In genomic region chr5:113309491-113310376, GRCm38 (mm10) we compare ENCODE assay signal across 8 mouse cellular contexts. TPM values are rescaled to one million over a fixed set of nuclear protein-coding genes. Genes with fewer than 3 reads are reported as not detected.
DNase-seq lines count a peak whose midpoint lies in the region; ATAC-seq and TF ChIP-seq lines count a peak whose summit lies in the region.

No protein-coding gene starts in this region.

- TF ChIP-seq CTCF in lung, embryonic 14.5 days (IDR thresholded peaks at IDR 0.05; ENCODE audit: low read depth), result no peak
- TF ChIP-seq CTCF in intestine, postnatal 0 days (IDR thresholded peaks at IDR 0.05; ENCODE audit: low read depth), result no peak
- no peak for TF ChIP-seq CTCF in olfactory bulb, adult 2 months (IDR thresholded peaks at IDR 0.05; ENCODE audit: insufficient read depth, low read depth, low read length)

- peak overlapping the region; percentile 50 for H3K4me3 ChIP-seq in lung, embryonic 14.5 days (ENCODE audit: low read depth, low read length)
- peak overlapping the region; percentile 58 for H3K4me3 ChIP-seq in embryonic facial prominence, embryonic 15.5 days (replicated peaks)
- H3K4me3 ChIP-seq in intestine, postnatal 0 days (ENCODE audit: low read depth, low read length), result peak overlapping the region; percentile 53
- H3K4me3 ChIP-seq in olfactory bulb, adult 2 months (ENCODE audit: insufficient read depth, low read depth, low read length), result peak overlapping the region; percentile 85

- peaks cover 29% of the 10 kb centered on the region for H3K27me3 ChIP-seq in lung, embryonic 14.5 days (ENCODE audit: insufficient read depth, low read length)
- peaks cover 43% of the 10 kb centered on the region for H3K27me3 ChIP-seq in embryonic facial prominence, embryonic 15.5 days
- peaks cover 25% of the 10 kb centered on the region for H3K27me3 ChIP-seq in intestine, postnatal 0 days (replicated peaks; ENCODE audit: control insufficient read depth, insufficient read depth, low read length)

- no peaks in the 10 kb centered on the region for H3K9me3 ChIP-seq in lung, embryonic 14.5 days (ENCODE audit: low read depth, low read length)
- no peaks in the 10 kb centered on the region for H3K9me3 ChIP-seq in embryonic facial prominence, embryonic 15.5 days (replicated peaks)
- H3K9me3 ChIP-seq in intestine, postnatal 0 days (ENCODE audit: control insufficient read depth), result no peaks in the 10 kb centered on the region

- H3K4me2 ChIP-seq in lung, embryonic 14.5 days, result peak overlapping the region; percentile 77
- peak overlapping the region; percentile 70 for H3K4me2 ChIP-seq in embryonic facial prominence, embryonic 15.5 days (replicated peaks)
- peak overlapping the region; percentile 89 for H3K4me2 ChIP-seq in intestine, postnatal 0 days (replicated peaks; ENCODE audit: low read depth)

- H3K9ac ChIP-seq in lung, embryonic 14.5 days, result no peak overlapping the region
- no peak overlapping the region for H3K9ac ChIP-seq in embryonic facial prominence, embryonic 15.5 days
- H3K9ac ChIP-seq in intestine, postnatal 0 days (ENCODE audit: low read depth, low read length), result peak overlapping the region; percentile 54; the same call in 1 of the 2 replicates

- no peak for ATAC-seq in lung, embryonic 14.5 days (ENCODE audit: insufficient read depth)
- ATAC-seq in embryonic facial prominence, embryonic 15.5 days (ENCODE audit: insufficient number of reproducible peaks, low FRiP score, low TSS enrichment, low read depth), result no peak
- no peak for ATAC-seq in intestine, postnatal 0 days
- no peak for ATAC-seq in CD4-positive, CD25-positive, alpha-beta regulatory T cell, adult 4 months

- no peaks in the 10 kb centered on the region for H3K36me3 ChIP-seq in lung, embryonic 14.5 days (ENCODE audit: insufficient read depth)
- no peaks in the 10 kb centered on the region for H3K36me3 ChIP-seq in embryonic facial prominence, embryonic 15.5 days
- H3K36me3 ChIP-seq in intestine, postnatal 0 days (ENCODE audit: control insufficient read depth, insufficient read depth), result no peaks in the 10 kb centered on the region

- WGBS in lung, embryonic 14.5 days, result 56% methylated on average over 22 of the region's 22 CpGs
- 59% methylated on average over 22 of the region's 22 CpGs for whole genome bisulfite sequencing in embryonic facial prominence, embryonic 15.5 days
- WGBS in intestine, postnatal 0 days, result 60% methylated on average over 22 of the region's 22 CpGs
- 38% methylated on average over 22 of the region's 22 CpGs for WGBS in olfactory bulb, adult 2 months

- H3K4me1 ChIP-seq in lung, embryonic 14.5 days (ENCODE audit: insufficient read depth), result no peaks in the 10 kb centered on the region
- H3K4me1 ChIP-seq in embryonic facial prominence, embryonic 15.5 days, result peaks cover 14% of the 10 kb centered on the region
- no peaks in the 10 kb centered on the region for H3K4me1 ChIP-seq in intestine, postnatal 0 days (replicated peaks; ENCODE audit: control insufficient read depth, insufficient read depth, low read length)
- H3K4me1 ChIP-seq in olfactory bulb, adult 2 months (ENCODE audit: control insufficient read depth, insufficient read depth, low read length), result peaks cover 43% of the 10 kb centered on the region

- no peak for TF ChIP-seq POLR2A in olfactory bulb, adult 2 months (IDR thresholded peaks at IDR 0.05; ENCODE audit: insufficient read depth, low read depth, low read length)

- DNase-seq in lung, embryonic 14.5 days, result no peak
- no peak for DNase-seq in lung, postnatal 25 days (ENCODE audit: low spot score)
- no peak for DNase-seq in urinary bladder, postnatal 4 days (ENCODE audit: low spot score in 2 of 2)
- no peak for DNase-seq in right cerebral cortex, postnatal 4 days

- H3K27ac ChIP-seq in lung, embryonic 14.5 days (ENCODE audit: low read depth), result no peak overlapping the region
- H3K27ac ChIP-seq in embryonic facial prominence, embryonic 15.5 days (replicated peaks), result no peak overlapping the region
- no peak overlapping the region for H3K27ac ChIP-seq in intestine, postnatal 0 days (ENCODE audit: low read depth, low read length)
- peak overlapping the region; percentile 92 for H3K27ac ChIP-seq in olfactory bulb, adult 2 months (ENCODE audit: insufficient read depth, low read depth, low read length)

RNA-seq across cellular contexts. Expression of gene Sgsm1, which starts 0.9 kb away (rescaled TPM):
- 3.8 and 5.2 TPM in 2 replicates for polyA plus RNA-seq in lung, embryonic 14.5 days (2014; fragmentation: Nextera tagmentation; extraction: Ambion mirVana)
- polyA plus RNA-seq in embryonic facial prominence, embryonic 15.5 days (2015; fragmentation: Nextera tagmentation; extraction: Ambion mirVana), result 2.9 and 3.3 TPM in 2 replicates
- polyA plus RNA-seq in intestine, postnatal 0 days (2015; fragmentation: Nextera tagmentation; extraction: Ambion mirVana), result 4.0 TPM in 2 replicates
- polyA plus RNA-seq in olfactory bulb, adult 2 months (2012; ENCODE audit: insufficient read depth, insufficient read length, low replicate concordance, missing spikeins), result not detected in 2 replicates
- polyA plus RNA-seq in CD4-positive, CD25-positive, alpha-beta regulatory T cell, adult 4 months (2017; shearing (Covaris generic)), result not detected

RNA-seq across cellular contexts. Expression of gene Aym1, which starts 47.4 kb away (rescaled TPM):
- polyA plus RNA-seq in lung, embryonic 14.5 days (2014; fragmentation: Nextera tagmentation; extraction: Ambion mirVana), result not detected in 2 replicates
- polyA plus RNA-seq in embryonic facial prominence, embryonic 15.5 days (2015; fragmentation: Nextera tagmentation; extraction: Ambion mirVana), result not detected in 2 replicates
- not detected in 2 replicates for polyA plus RNA-seq in intestine, postnatal 0 days (2015; fragmentation: Nextera tagmentation; extraction: Ambion mirVana)
- not detected in 2 replicates for polyA plus RNA-seq in olfactory bulb, adult 2 months (2012; ENCODE audit: insufficient read depth, insufficient read length, low replicate concordance, missing spikeins)
- polyA plus RNA-seq in CD4-positive, CD25-positive, alpha-beta regulatory T cell, adult 4 months (2017; shearing (Covaris generic)), result not detected
